Mouse (Mus musculus) limb, embryonic 15.5 days (tissue): Measurements from ENCODE around the gene 9430097D07Rik. TPM values are rescaled to one million over a fixed set of nuclear protein-coding genes. Genes with fewer than 3 reads are reported as not detected.

Experiments
- ATAC-seq: fragments of 200-750 bp; cut with Nextera tagmentation; 2 replicates; pipeline ENCODE4 v1.8.0; 2017; ENCODE audit warnings: low read depth, moderate TSS enrichment; ENCODE audit not compliant: insufficient number of reproducible peaks, low FRiP score, low TSS enrichment
- H3K27ac ChIP-seq: fragments of 300-500 bp; sonication (generic); 2 replicates; pipeline ENCODE4 v1.5.1; 2015; ENCODE audit warnings: moderate library complexity, mild to moderate bottlenecking, inconsistent platforms
- H3K27me3 ChIP-seq: fragments of 300-500 bp; sonication (generic); 2 replicates; pipeline ENCODE4 v1.6.1; 2015; ENCODE audit warnings: inconsistent platforms
- H3K36me3 ChIP-seq: fragments of 300-500 bp; sonication (generic); 2 replicates; pipeline ENCODE4 v1.6.1; 2015; ENCODE audit warnings: inconsistent platforms
- H3K4me1 ChIP-seq: fragments of 300-500 bp; sonication (generic); 2 replicates; pipeline ENCODE4 v1.6.1; 2015; ENCODE audit warnings: inconsistent platforms
- H3K4me2 ChIP-seq: fragments of 300-500 bp; sonication (generic); 2 replicates; pipeline ENCODE4 v1.6.1; 2015; ENCODE audit warnings: mild to moderate bottlenecking, inconsistent platforms
- H3K4me3 ChIP-seq: fragments of 300-500 bp; sonication (generic); 2 replicates; pipeline ENCODE4 v1.5.1; 2015; ENCODE audit warnings: mild to moderate bottlenecking, inconsistent platforms
- H3K9ac ChIP-seq: fragments of 300-500 bp; sonication (generic); 2 replicates; pipeline ENCODE4 v1.6.1; 2015; ENCODE audit warnings: inconsistent platforms
- H3K9me3 ChIP-seq: fragments of 300-500 bp; sonication (generic); 2 replicates; pipeline ENCODE4 v1.6.1; 2016; ENCODE audit warnings: inconsistent platforms
- WGBS: fragments of 180-500 bp; shearing (Covaris S2); methylation state at CpG from one replicate; pipeline ENCODE4 v1.1.7; 2015; 5-methylcytosine and 5-hydroxymethylcytosine counted together
- polyA plus RNA-seq: library from polyadenylated mRNA; unstranded; fragments of >200 nt; fragmentation: Nextera tagmentation; extraction: Ambion mirVana; gene quantifications from 2 replicates; pipeline ENCODE4 v1.2.1, GENCODE M21; 2015

The 9430097D07Rik gene
- polyA plus RNA-seq, 1 experiment from 2014 or later: not detected

GRCm38 (mm10) chr2:32537941-32538340, 37.5 kb downstream of the 9430097D07Rik start:
- Histone ChIP-seq H3K4me3 (peak overlapping the region; percentile 92), H3K4me2 (peak overlapping the region; percentile 84), H3K9me3 (no peaks in the 10 kb centered on the region), H3K4me1 (peaks cover 79% of the 10 kb centered on the region), H3K36me3 (no peaks in the 10 kb centered on the region), H3K9ac (0 out of 2 replicates have a peak overlapping the region, but pooled peaks have one; percentile 4), H3K27ac (peak overlapping the region; percentile 99), H3K27me3 (no peaks in the 10 kb centered on the region)
- 50% methylated on average over 5 of the region's 5 CpGs for WGBS
- no peak for ATAC-seq

- ATAC-seq: no peak
- WGBS: 13% methylated on average over 9 of the region's 9 CpGs
- Histone ChIP-seq H3K27ac (peak overlapping the region; percentile 99), H3K4me1 (peaks cover 74% of the 10 kb centered on the region), H3K4me2 (peak overlapping the region; percentile 84), H3K9me3 (no peaks in the 10 kb centered on the region), H3K27me3 (no peaks in the 10 kb centered on the region), H3K36me3 (no peaks in the 10 kb centered on the region), H3K9ac (peak overlapping the region; percentile 96; the same call in 1 of the 2 replicates), H3K4me3 (peak overlapping the region; percentile 92)
Measured at GRCm38 (mm10) chr2:32537360-32537905, 38.1 kb downstream of the 9430097D07Rik start.

GRCm38 (mm10) chr2:32536634-32537359, 38.7 kb downstream of the 9430097D07Rik start:
- Histone ChIP-seq H3K4me2 (peak overlapping the region; percentile 84), H3K9ac (peak overlapping the region; percentile 96), H3K4me1 (peaks cover 68% of the 10 kb centered on the region), H3K27me3 (no peaks in the 10 kb centered on the region), H3K9me3 (no peaks in the 10 kb centered on the region), H3K27ac (peak overlapping the region; percentile 99), H3K36me3 (no peaks in the 10 kb centered on the region), H3K4me3 (peak overlapping the region; percentile 92)
- 4% methylated on average over 11 of the region's 11 CpGs for WGBS
- no peak for ATAC-seq

- peaks cover 62% of the 10 kb centered on the region for H3K4me1 ChIP-seq
- H3K4me2 ChIP-seq: peak overlapping the region; percentile 84
- no peaks in the 10 kb centered on the region for H3K9me3 ChIP-seq
- peak overlapping the region; percentile 99 for H3K27ac ChIP-seq
- no peaks in the 10 kb centered on the region for H3K27me3 ChIP-seq
- H3K4me3 ChIP-seq: peak overlapping the region; percentile 92
- H3K36me3 ChIP-seq: no peaks in the 10 kb centered on the region
- 2% methylated on average over 14 of the region's 14 CpGs for WGBS
- no peak for ATAC-seq
- peak overlapping the region; percentile 96 for H3K9ac ChIP-seq
Measured at GRCm38 (mm10) chr2:32536086-32536633, 39.3 kb downstream of the 9430097D07Rik start.

- Histone ChIP-seq H3K27ac (peak overlapping the region; percentile 99), H3K4me2 (peak overlapping the region; percentile 84), H3K9ac (peak overlapping the region; percentile 96), H3K4me1 (peaks cover 56% of the 10 kb centered on the region), H3K27me3 (no peaks in the 10 kb centered on the region), H3K36me3 (no peaks in the 10 kb centered on the region), H3K9me3 (no peaks in the 10 kb centered on the region), H3K4me3 (peak overlapping the region; percentile 92)
- WGBS: under 1% methylated on average over 53 of the region's 56 CpGs
- peak; percentile 21 for ATAC-seq
Measured at GRCm38 (mm10) chr2:32535501-32535991, 39.9 kb downstream of the 9430097D07Rik start.

GRCm38 (mm10) chr2:32534733-32535471, 40.6 kb downstream of the 9430097D07Rik start, which contains the start of gene Fam102a:
TSS of gene Fam102a (plus strand) at chr2:32535332.
- no peaks in the 10 kb centered on the region for H3K27me3 ChIP-seq
- H3K4me3 ChIP-seq: peak within 1 kb of the TSS; percentile 92
- H3K4me2 ChIP-seq: peak within 1 kb of the TSS; percentile 84
- H3K36me3 ChIP-seq: no peaks in the 10 kb centered on the region
- peak within 1 kb of the TSS; percentile 96 for H3K9ac ChIP-seq
- peak; percentile 93 for ATAC-seq
- no peaks in the 10 kb centered on the region for H3K9me3 ChIP-seq
- under 1% methylated on average over 65 of the region's 67 CpGs for WGBS
- peaks cover 55% of the 10 kb centered on the region for H3K4me1 ChIP-seq
- peak within 1 kb of the TSS; percentile 99 for H3K27ac ChIP-seq

- Histone ChIP-seq H3K4me2 (peak overlapping the region; percentile 84), H3K4me1 (peaks cover 48% of the 10 kb centered on the region), H3K9ac (peak overlapping the region; percentile 44; the same call in 1 of the 2 replicates), H3K9me3 (no peaks in the 10 kb centered on the region), H3K27ac (peak overlapping the region; percentile 99), H3K4me3 (peak overlapping the region; percentile 92), H3K27me3 (no peaks in the 10 kb centered on the region), H3K36me3 (no peaks in the 10 kb centered on the region)
- 10% methylated on average over 13 of the region's 13 CpGs for WGBS
- no peak for ATAC-seq
Measured at GRCm38 (mm10) chr2:32534061-32534732, 41.3 kb downstream of the 9430097D07Rik start.

- Histone ChIP-seq H3K4me1 (peaks cover 37% of the 10 kb centered on the region), H3K27ac (no peak overlapping the region), H3K36me3 (no peaks in the 10 kb centered on the region), H3K27me3 (no peaks in the 10 kb centered on the region), H3K9me3 (no peaks in the 10 kb centered on the region), H3K9ac (no peak overlapping the region), H3K4me3 (no peak overlapping the region), H3K4me2 (no peak overlapping the region)
- 88% methylated on average over 2 of the region's 2 CpGs for WGBS
- ATAC-seq: no peak
Measured at GRCm38 (mm10) chr2:32533163-32533562, 42.3 kb downstream of the 9430097D07Rik start.

GRCm38 (mm10) chr2:32530479-32530878, 45.0 kb downstream of the 9430097D07Rik start:
- Histone ChIP-seq H3K9me3 (no peaks in the 10 kb centered on the region), H3K9ac (no peak overlapping the region), H3K27ac (no peak overlapping the region), H3K4me3 (no peak overlapping the region), H3K27me3 (no peaks in the 10 kb centered on the region), H3K4me1 (peaks cover 14% of the 10 kb centered on the region), H3K4me2 (no peak overlapping the region), H3K36me3 (no peaks in the 10 kb centered on the region)
- 65% methylated on average over 2 of the region's 2 CpGs for WGBS
- no peak for ATAC-seq

GRCm38 (mm10) chr2:32528326-32528725, 47.2 kb downstream of the 9430097D07Rik start:
- Histone ChIP-seq H3K9ac (no peak overlapping the region), H3K27me3 (no peaks in the 10 kb centered on the region), H3K27ac (no peak overlapping the region), H3K4me2 (no peak overlapping the region), H3K9me3 (no peaks in the 10 kb centered on the region), H3K4me1 (no peaks in the 10 kb centered on the region), H3K36me3 (no peaks in the 10 kb centered on the region), H3K4me3 (no peak overlapping the region)
- ATAC-seq: no peak
- 91% methylated on average over 1 of the region's 1 CpGs for WGBS

- no peak overlapping the region for H3K9ac ChIP-seq
- H3K4me3 ChIP-seq: no peak overlapping the region
- no peaks in the 10 kb centered on the region for H3K9me3 ChIP-seq
- H3K4me2 ChIP-seq: no peak overlapping the region
- no peak overlapping the region for H3K27ac ChIP-seq
- no peaks in the 10 kb centered on the region for H3K36me3 ChIP-seq
- WGBS: 80% methylated on average over 14 of the region's 14 CpGs
- no peaks in the 10 kb centered on the region for H3K27me3 ChIP-seq
- ATAC-seq: no peak
- H3K4me1 ChIP-seq: no peaks in the 10 kb centered on the region
Measured at GRCm38 (mm10) chr2:32527468-32527966, 48.0 kb downstream of the 9430097D07Rik start.
